Mouse (Mus musculus) intestine, embryonic 14.5 days (tissue): Measurements from ENCODE around the gene Prr15l. TPM values are rescaled to one million over a fixed set of nuclear protein-coding genes. Genes with fewer than 3 reads are reported as not detected.

Source experiments
- ATAC-seq: fragments of 200-750 bp; cut with Nextera tagmentation; replicated peaks from 2 replicates; pipeline ENCODE4 v1.8.0; 2017; ENCODE audit warnings: low read depth, moderate number of reproducible peaks, moderate TSS enrichment, moderate library complexity; ENCODE audit not compliant: low FRiP score, low TSS enrichment
- DNase-seq: peaks from one replicate; pipeline ENCODE4 v3.0.0-alpha.2; 2018; ENCODE audit warnings: low spot score
- H3K27ac ChIP-seq: fragments of 300-500 bp; sonication (generic); 2 replicates; pipeline ENCODE4 v1.5.1; 2014; ENCODE audit warnings: low read depth, mild to moderate bottlenecking, control low read depth
- H3K27me3 ChIP-seq: fragments of 300-500 bp; sonication (generic); replicated peaks from 2 replicates; pipeline ENCODE4 v1.6.1; 2014; ENCODE audit warnings: low read length, control low read depth; ENCODE audit not compliant: control insufficient read depth, insufficient read depth
- H3K36me3 ChIP-seq: fragments of 300-500 bp; sonication (generic); 2 replicates; pipeline ENCODE4 v1.6.1; 2014; ENCODE audit warnings: low read length, control low read depth; ENCODE audit not compliant: control insufficient read depth, insufficient read depth
- H3K4me1 ChIP-seq: fragments of 300-500 bp; sonication (generic); replicated peaks from 2 replicates; pipeline ENCODE4 v1.6.1; 2014; ENCODE audit warnings: low read length, control low read depth, mixed read lengths; ENCODE audit not compliant: control insufficient read depth, insufficient read depth
- H3K4me2 ChIP-seq: fragments of 300-500 bp; sonication (generic); 2 replicates; pipeline ENCODE4 v1.6.1; 2014; ENCODE audit warnings: low read length
- H3K4me3 ChIP-seq: fragments of 300-500 bp; sonication (generic); 2 replicates; pipeline ENCODE4 v1.5.1; 2014; ENCODE audit warnings: low read depth, low read length, control low read depth, mixed read lengths
- H3K9ac ChIP-seq: fragments of 300-500 bp; sonication (generic); 2 replicates; pipeline ENCODE4 v1.6.1; 2014; ENCODE audit warnings: mild to moderate bottlenecking, low read length
- H3K9me3 ChIP-seq: fragments of 300-500 bp; sonication (generic); 2 replicates; pipeline ENCODE4 v1.6.1; 2016; ENCODE audit warnings: low read length, control low read depth; ENCODE audit not compliant: control insufficient read depth
- WGBS: fragments of 180-500 bp; shearing (Covaris S2); extraction: QIAGEN DNeasy Blood & Tissue Kit; methylation state at CpG from one replicate; pipeline ENCODE4 v1.1.7; 2014; 5-methylcytosine and 5-hydroxymethylcytosine counted together
- polyA plus RNA-seq: library from polyadenylated mRNA; unstranded; fragments of >200 nt; fragmentation: Nextera tagmentation; extraction: Ambion mirVana; gene quantifications from 2 replicates; pipeline ENCODE4 v1.2.1, GENCODE M21; 2014

Gene Prr15l
- polyA plus RNA-seq, 1 experiment from 2014 or later: 62.5 TPM

DNA sequence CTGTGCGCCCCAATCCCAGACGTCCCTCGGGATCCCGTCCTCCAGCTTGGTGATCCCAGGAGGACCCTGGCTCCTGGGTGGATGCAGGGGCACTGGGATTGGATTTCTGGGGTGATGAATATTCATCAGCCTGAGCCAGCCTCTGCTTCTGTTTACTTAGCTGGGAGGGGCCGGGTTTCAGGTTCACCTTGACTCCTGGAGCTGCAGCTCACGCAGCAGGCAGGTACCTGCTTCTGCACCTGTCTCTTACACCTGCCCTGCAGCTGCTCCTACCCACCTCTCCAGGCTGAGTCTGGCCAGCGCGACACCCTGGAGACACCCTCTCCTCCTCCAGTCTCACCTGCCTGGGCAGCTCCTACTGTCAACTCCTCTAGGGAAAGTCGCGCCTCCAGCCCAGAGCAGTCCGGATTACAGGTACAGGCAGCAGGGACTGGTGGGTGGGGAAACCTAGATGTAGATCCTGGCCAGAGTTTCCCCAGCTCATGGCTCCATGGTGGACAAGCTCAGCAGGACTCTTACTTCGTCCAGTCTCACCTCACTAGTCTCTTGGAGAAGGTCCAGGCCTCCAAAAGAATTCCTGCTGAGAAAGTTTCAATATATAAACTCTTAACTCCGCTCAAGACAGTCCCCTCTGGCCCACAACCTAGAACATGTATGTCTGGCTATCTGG lies 1.3 kb downstream of the Prr15l start:
- Histone ChIP-seq H3K36me3 (no peaks in the 10 kb centered on the region), H3K4me1 (0 out of 2 replicates have a peak, but pooled peaks cover 3% of the 10 kb centered on the region), H3K9me3 (no peaks in the 10 kb centered on the region), H3K9ac (peak overlapping the region; percentile 40), H3K27ac (peak overlapping the region; percentile 85), H3K4me2 (peak overlapping the region; percentile 41), H3K4me3 (peak overlapping the region; percentile 34), H3K27me3 (peaks cover 3% of the 10 kb centered on the region; the same call in 1 of the 2 replicates)
- peak; percentile 90 for ATAC-seq
- 6% methylated on average over 13 of the region's 13 CpGs for WGBS
- peak; percentile 80 for DNase-seq

DNA sequence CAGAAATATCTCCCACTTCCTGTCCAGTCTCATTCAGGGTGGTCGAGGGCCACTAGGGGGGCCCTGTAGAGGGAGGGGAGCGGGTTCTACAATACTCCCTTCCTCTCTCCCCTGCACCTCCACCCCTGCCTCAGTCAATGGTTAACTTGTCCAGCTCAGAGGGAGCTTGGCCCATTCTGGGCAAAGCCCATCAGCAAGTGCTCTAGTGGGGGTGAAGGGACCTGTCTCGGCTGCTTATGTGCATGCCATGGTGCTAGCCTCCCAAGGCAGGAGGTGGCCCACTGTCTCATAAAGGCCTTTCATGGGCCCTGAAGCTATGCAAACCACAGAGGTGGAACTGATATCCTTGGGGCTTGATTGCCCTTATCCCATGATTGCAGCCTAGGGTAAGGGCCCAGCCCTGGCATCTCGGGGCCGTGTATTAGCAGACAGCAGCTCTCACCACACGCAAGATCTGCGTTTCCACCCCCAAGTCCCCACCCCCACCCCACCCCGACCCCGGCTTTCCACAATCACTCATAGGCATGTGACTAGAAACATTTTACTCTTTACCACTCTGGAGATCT lies 1.9 kb downstream of the Prr15l start:
- Histone ChIP-seq H3K4me3 (peak overlapping the region; percentile 34), H3K27ac (peak overlapping the region; percentile 85), H3K4me1 (peaks cover 7% of the 10 kb centered on the region; the same call in 1 of the 2 replicates), H3K36me3 (no peaks in the 10 kb centered on the region), H3K9me3 (no peaks in the 10 kb centered on the region), H3K9ac (peak overlapping the region; percentile 40), H3K4me2 (peak overlapping the region; percentile 41), H3K27me3 (peaks cover 3% of the 10 kb centered on the region; the same call in 1 of the 2 replicates)
- WGBS: 54% methylated on average over 9 of the region's 9 CpGs
- peak; percentile 45; the same call in 1 of the 2 replicates for ATAC-seq
- peak; percentile 57 for DNase-seq

DNA sequence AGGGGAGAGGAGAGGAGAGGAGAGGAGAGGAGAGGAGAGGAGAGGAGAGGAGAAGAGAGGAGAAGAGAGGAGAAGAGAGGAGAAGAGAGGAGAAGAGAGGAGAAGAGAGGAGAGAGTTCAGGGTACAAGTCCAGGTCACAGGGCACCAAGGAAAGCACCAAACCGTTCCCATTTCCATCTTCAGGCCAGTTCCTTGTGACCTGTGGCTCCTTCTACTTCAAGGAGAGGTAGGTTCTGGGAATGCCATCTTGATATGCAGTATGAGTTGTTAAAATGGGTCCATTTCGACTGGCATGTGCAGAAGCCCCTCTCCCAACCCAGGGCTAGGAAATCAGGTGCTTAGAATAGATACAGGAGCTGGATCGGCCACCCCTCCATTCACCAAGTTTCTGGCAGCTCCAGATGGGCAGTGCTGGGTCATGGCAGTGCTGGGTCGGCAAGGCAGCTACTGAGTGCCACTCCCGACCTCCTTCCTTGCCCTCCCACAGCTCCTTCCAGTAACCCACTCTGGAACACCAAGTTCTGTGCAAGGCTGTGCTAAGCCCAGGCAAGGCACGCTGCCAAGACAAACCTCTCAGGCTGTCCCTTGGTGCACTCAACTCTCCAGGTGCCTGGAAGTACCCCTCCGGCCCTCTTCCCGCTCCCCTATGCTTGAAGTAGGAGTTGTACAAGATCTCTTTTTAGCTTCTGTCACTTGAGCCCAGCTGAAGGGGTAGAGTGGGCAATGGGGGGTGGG lies 3.6 kb downstream of the Prr15l start:
- Histone ChIP-seq H3K4me3 (no peak overlapping the region), H3K9ac (no peak overlapping the region), H3K4me2 (0 out of 2 replicates have a peak overlapping the region, but pooled peaks have one; percentile 0), H3K27me3 (peaks cover 3% of the 10 kb centered on the region; the same call in 1 of the 2 replicates), H3K36me3 (no peaks in the 10 kb centered on the region), H3K4me1 (peaks cover 7% of the 10 kb centered on the region; the same call in 1 of the 2 replicates), H3K27ac (no peak overlapping the region), H3K9me3 (no peaks in the 10 kb centered on the region)
- DNase-seq (no peak), ATAC-seq (no peak)
- WGBS: 70% methylated on average over 8 of the region's 8 CpGs

DNA sequence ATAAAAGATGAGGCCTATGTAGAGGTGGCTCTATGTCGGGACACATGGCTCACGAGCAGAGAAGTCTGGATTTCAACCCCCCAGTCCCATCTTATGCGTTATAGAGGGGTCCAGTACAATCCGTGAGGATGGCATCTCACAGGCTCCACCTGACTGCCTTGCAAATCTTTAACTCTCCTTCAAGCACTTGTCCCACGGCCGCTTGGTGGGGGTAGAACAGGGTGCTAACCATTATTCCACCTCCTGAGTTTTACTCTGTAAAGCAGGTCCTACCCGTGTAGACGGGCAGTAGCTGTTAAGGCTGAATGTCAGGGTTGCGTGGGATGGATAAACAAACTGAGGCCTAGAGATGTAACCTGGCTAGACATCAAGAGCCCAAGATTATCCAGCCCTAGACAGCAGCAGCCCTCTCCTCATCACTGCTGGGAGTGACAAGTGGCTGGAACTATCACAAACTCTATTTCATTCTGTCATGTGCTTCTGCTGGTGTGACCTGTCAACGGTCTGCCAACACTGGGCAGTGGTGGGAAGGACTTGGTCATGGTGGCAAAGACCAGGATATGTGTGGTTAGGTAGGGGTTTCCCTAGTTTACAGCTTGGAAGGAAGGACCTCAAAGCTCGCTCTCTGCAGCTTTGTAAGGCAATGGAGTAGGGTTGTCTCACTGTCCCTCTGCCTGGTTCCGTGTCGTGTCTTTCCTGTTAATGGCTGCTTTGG lies 5.8 kb downstream of the Prr15l start:
- WGBS: 84% methylated on average over 13 of the region's 13 CpGs
- Histone ChIP-seq H3K4me2 (no peak overlapping the region), H3K27ac (no peak overlapping the region)

DNA sequence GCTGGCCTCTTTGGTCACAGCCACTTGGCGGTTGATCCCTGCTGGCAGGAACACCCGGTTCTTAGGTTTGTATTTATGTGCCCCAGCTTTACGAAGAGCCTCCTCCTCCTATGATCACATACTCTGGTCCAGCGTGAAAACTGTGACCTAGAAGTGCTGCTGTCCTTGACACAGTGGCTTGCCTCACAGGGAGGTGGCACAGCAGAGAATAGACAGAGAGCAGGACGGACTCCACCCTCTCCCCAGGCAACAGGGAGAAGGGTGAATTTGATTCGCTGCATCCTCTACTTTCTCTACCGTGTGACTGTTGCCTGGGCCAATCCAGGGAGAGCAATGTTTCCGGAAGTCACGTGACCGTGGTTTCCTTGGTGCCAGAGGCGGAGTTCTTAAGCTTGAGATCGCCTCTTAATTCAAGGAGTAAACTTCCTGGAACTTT lies 7.0 kb downstream of the Prr15l start:
- H3K36me3 ChIP-seq: 0 out of 2 replicates have a peak, but pooled peaks cover 6% of the 10 kb centered on the region
- H3K27me3 ChIP-seq: no peaks in the 10 kb centered on the region
- WGBS: 17% methylated on average over 12 of the region's 12 CpGs
- H3K4me1 ChIP-seq: peaks cover 3% of the 10 kb centered on the region; the same call in 1 of the 2 replicates
- ATAC-seq (peak; percentile 61), DNase-seq (peak; percentile 70)
- no peak overlapping the region for H3K4me3 ChIP-seq
- peak overlapping the region; percentile 77; the same call in 1 of the 2 replicates for H3K27ac ChIP-seq
- no peak overlapping the region for H3K9ac ChIP-seq
- H3K9me3 ChIP-seq: no peaks in the 10 kb centered on the region
- peak overlapping the region; percentile 18 for H3K4me2 ChIP-seq

More for the DNA sequence above, 5.8 kb downstream of the Prr15l start:
- Histone ChIP-seq H3K27me3 (peaks cover 3% of the 10 kb centered on the region; the same call in 1 of the 2 replicates), H3K36me3 (0 out of 2 replicates have a peak, but pooled peaks cover under 1% of the 10 kb centered on the region), H3K4me3 (no peak overlapping the region), H3K4me1 (peaks cover 7% of the 10 kb centered on the region; the same call in 1 of the 2 replicates), H3K9ac (no peak overlapping the region), H3K9me3 (no peaks in the 10 kb centered on the region)
- DNase-seq (no peak), ATAC-seq (no peak)

DNA sequence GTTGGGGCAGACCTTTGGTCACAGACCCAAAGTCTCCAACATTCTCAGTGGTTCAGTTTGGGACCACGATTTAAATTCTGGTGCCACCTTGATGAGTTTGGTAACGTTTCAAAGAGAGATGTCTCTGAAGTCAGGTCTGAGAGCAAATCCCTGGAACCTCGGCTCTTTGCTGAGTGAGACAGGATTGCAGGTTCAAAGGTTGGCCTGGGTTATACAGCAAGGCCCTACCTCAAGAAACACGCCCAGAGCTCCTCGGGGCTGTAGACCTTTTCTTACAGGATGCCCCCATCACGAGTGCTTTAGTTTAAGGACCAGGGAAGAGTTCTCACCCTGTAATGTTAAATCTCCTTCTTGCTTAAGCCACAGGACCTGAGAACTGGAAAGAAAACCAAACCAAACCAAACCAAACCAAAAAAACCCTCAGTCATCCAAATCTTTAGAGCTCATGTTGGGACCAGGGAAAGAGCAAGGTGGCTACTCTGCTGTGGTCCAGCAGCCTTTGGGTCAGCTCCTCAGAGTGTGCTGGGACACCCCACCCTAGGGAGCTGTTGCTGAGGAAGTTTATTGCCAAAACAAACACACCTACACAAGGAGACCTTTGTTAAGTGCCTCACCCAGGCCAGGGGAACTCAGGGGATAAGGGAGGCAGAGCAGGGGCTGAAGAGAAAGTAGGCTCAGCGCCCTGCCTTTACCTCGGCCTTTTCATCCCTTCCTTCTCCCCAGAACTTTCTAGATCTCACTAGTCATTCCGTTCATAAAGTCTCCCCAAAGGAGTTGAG lies 8.2 kb downstream of the Prr15l start:
- peak overlapping the region; percentile 77 for H3K27ac ChIP-seq
- WGBS: 70% methylated on average over 8 of the region's 9 CpGs
- no peak overlapping the region for H3K9ac ChIP-seq
- ATAC-seq: no peak
- 0 out of 2 replicates have a peak, but pooled peaks cover 6% of the 10 kb centered on the region for H3K36me3 ChIP-seq
- H3K4me3 ChIP-seq: no peak overlapping the region
- H3K27me3 ChIP-seq: no peaks in the 10 kb centered on the region
- H3K4me2 ChIP-seq: no peak overlapping the region
- H3K9me3 ChIP-seq: no peaks in the 10 kb centered on the region
- no peak for DNase-seq
- peaks cover 3% of the 10 kb centered on the region; the same call in 1 of the 2 replicates for H3K4me1 ChIP-seq

DNA sequence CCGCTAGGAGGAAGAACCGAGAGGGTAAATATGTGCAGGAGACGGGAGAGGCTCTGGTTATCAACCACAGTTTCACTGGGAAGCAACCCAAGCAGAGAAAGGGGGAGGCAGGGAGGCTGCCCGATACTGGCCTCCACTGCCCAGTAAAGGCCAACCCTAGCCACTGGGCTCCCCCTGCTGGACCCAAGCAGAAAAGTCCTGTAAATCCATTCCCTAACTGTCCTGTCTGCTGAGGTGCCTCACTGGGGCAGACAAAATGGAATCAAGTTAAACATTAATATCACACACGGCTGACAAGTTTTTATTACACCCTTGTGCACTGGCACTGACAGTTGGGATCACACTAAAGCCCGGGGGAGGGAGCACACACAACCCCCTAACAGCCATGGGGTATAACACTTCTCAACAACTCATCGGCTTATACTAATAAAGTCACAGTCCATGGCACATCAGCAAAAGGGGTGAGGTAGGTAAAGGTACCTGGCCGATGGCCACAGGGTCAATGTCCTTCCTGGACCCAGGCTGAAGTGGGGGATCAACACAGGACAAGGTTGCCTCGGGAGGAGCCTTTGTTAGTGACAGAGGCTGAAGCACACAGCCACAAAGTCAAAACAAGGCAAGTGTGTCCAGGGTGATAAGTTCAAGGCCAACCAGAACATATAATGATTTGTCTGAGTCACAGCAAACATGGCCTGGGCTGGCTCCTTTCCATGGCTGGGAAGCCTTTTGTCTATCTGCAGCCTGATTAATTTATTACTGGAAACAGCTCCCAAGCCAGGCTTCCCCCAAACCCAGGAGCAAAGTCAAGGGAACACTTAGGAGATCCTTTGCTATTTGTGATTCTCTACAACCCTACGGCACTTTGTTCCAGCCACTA lies 9.9 kb downstream of the Prr15l start:
- peak; percentile 73 for DNase-seq
- Histone ChIP-seq H3K4me1 (peaks cover 3% of the 10 kb centered on the region; the same call in 1 of the 2 replicates), H3K9ac (no peak overlapping the region), H3K4me3 (no peak overlapping the region), H3K4me2 (no peak overlapping the region), H3K27me3 (no peaks in the 10 kb centered on the region), H3K9me3 (no peaks in the 10 kb centered on the region), H3K36me3 (0 out of 2 replicates have a peak, but pooled peaks cover 6% of the 10 kb centered on the region), H3K27ac (peak overlapping the region; percentile 77)
- 40% methylated on average over 10 of the region's 10 CpGs for WGBS
- peak; percentile 70 for ATAC-seq
